Mouse (Mus musculus): ENCODE results near the gene Adra1b. TPM values are rescaled to one million over a fixed set of nuclear protein-coding genes. Genes with fewer than 3 reads are reported as not detected.

The Adra1b gene
- polyA plus RNA-seq, 1 experiment: not detected

DNA sequence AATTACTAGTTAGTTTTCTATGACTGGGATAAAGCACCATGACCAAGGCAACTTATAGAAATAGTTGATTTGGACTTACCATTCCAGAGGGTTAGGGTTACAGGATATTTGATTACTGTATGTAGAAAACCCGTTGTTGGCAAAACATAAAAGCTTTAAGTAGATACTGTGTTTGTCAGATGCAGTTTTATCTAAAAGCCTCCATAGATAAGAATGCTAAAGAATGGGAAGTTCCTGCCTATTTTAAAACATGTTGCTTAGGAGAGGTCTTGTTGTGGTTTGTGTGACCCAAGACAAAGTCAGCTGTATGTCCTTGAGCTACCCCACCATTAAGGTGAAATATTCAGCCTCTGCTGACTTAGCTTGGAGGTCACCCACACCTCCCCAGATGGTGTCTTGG lies 146.4 kb downstream of the Adra1b start:
- H3K27me3 ChIP-seq (ENCODE audit: control insufficient read depth, insufficient read depth, low read length, poor library complexity, severe bottlenecking): no peaks in the 10 kb centered on the region; the same call in 1 of the 2 replicates
- no peaks in the 10 kb centered on the region for H3K36me3 ChIP-seq (ENCODE audit: control insufficient read depth, insufficient read depth, low read length, poor library complexity, severe bottlenecking)
- H3K9ac ChIP-seq (ENCODE audit: low read depth, poor library complexity, severe bottlenecking): no peak overlapping the region
- TF ChIP-seq EP300 (IDR thresholded peaks at IDR 0.05; ENCODE audit: insufficient read depth, low read depth, low read length) (no peak), POLR2A (IDR thresholded peaks at IDR 0.05; ENCODE audit: insufficient read depth, low read length) (no peak), CTCF (IDR thresholded peaks at IDR 0.05; ENCODE audit: low read depth, low read length) (no peak)
- no peak overlapping the region for H3K27ac ChIP-seq (ENCODE audit: insufficient read depth, low read length)
- no peaks in the 10 kb centered on the region for H3K9me3 ChIP-seq (replicated peaks; ENCODE audit: control insufficient read depth, insufficient read depth, low read length, poor library complexity, severe bottlenecking)
- no peak overlapping the region for H3K4me3 ChIP-seq (ENCODE audit: low read depth, low read length)
- peaks cover 2% of the 10 kb centered on the region for H3K4me1 ChIP-seq (ENCODE audit: control insufficient read depth, insufficient read depth, low read length)

DNA sequence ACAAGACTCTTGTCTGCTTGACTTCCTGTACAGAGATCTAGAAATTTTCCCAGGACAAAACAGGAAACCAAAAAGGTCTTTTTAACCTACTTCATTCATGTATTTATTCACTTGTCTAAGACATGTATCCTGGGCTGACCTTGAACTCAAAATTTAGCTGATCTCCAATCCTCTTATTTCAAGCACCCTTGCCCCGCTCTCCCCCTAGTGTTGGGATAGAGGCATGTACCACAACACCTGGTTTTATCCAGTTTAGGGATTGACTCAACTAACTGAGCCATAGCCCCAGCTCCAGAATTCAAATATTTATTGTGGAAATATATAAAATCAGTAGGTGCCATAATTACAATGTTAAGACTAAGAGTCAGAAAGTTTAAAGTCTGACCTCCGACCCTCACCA lies 149.5 kb downstream of the Adra1b start:
- no peaks in the 10 kb centered on the region for H3K27me3 ChIP-seq (ENCODE audit: control insufficient read depth, insufficient read depth, low read length, poor library complexity, severe bottlenecking)
- TF ChIP-seq CTCF (IDR thresholded peaks at IDR 0.05; ENCODE audit: low read depth, low read length) (no peak), POLR2A (IDR thresholded peaks at IDR 0.05; ENCODE audit: insufficient read depth, low read length) (no peak), EP300 (IDR thresholded peaks at IDR 0.05; ENCODE audit: insufficient read depth, low read depth, low read length) (no peak)
- H3K36me3 ChIP-seq (ENCODE audit: control insufficient read depth, insufficient read depth, low read length, poor library complexity, severe bottlenecking): no peaks in the 10 kb centered on the region
- H3K9ac ChIP-seq (ENCODE audit: low read depth, poor library complexity, severe bottlenecking): no peak overlapping the region; the same call in 1 of the 2 replicates
- no peaks in the 10 kb centered on the region for H3K9me3 ChIP-seq (replicated peaks; ENCODE audit: control insufficient read depth, insufficient read depth, low read length, poor library complexity, severe bottlenecking)
- H3K4me3 ChIP-seq (ENCODE audit: low read depth, low read length): no peak overlapping the region
- H3K27ac ChIP-seq (ENCODE audit: insufficient read depth, low read length): no peak overlapping the region
- H3K4me1 ChIP-seq (ENCODE audit: control insufficient read depth, insufficient read depth, low read length): peaks cover 2% of the 10 kb centered on the region

DNA sequence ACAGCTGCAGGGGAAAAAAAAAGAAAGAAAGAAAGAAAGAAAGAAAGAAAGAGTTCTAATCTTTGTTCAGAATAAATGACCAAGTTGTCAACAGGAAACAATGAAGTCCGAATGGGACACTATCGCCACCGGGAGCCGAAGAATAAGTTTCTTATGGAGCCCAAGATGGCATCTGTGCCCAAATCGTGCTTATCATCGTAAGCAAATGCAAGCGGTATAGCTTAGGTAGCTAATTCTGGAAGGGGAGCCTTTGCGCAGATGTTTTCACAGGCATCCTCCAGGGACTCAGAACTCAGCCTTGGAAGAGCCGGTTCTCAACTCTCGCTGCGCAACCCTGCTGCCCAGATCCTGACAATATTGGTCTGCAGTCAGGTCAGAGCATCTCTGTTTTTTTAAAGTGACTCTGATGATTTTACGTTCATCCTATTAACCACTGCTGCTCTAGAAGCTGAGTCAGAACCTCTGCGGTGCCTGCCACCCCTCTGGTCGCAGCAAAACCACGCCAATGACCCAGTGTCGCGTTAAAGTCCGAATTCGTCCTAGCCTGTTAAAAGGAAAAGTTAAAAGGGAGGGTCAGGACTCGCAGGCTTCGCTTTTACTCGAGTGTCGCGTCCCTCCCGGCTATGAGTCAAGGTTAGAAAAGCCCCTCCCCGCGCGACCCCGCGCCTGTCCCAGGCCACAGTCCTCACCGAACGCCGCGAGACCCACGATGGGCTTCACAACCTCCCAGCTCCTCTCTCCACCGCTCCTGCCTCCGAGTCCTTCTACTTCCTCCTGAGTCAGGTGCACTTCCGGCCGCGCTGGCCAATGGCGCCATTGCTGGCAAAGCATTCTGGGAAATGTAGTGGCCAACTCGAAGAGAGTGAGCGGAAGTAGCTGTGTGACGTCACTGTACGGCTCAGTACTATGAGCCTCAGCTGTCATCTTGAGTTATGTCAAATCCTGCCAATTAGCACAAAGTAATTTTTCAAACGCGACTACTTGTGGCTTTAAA lies 153.5 kb downstream of the Adra1b start, which contains the start of gene Ttc1:
Gene Ttc1 (minus strand): TSS at position 776 of the 994 bp plus-strand sequence.
- H3K36me3 ChIP-seq (ENCODE audit: control insufficient read depth, insufficient read depth, low read length, poor library complexity, severe bottlenecking): peaks cover 17% of the 10 kb centered on the region
- H3K27me3 ChIP-seq (ENCODE audit: control insufficient read depth, insufficient read depth, low read length, poor library complexity, severe bottlenecking): no peaks in the 10 kb centered on the region
- H3K4me3 ChIP-seq (ENCODE audit: low read depth, low read length): peak within 1 kb of the TSS; percentile 97
- H3K9me3 ChIP-seq (replicated peaks; ENCODE audit: control insufficient read depth, insufficient read depth, low read length, poor library complexity, severe bottlenecking): no peaks in the 10 kb centered on the region
- no peaks in the 10 kb centered on the region for H3K4me1 ChIP-seq (ENCODE audit: control insufficient read depth, insufficient read depth, low read length)
- peak within 1 kb of the TSS; percentile 83 for H3K9ac ChIP-seq (ENCODE audit: low read depth, poor library complexity, severe bottlenecking)
- TF ChIP-seq EP300 (IDR thresholded peaks at IDR 0.05; ENCODE audit: insufficient read depth, low read depth, low read length): no peak
- TF ChIP-seq POLR2A (IDR thresholded peaks at IDR 0.05; ENCODE audit: insufficient read depth, low read length): peak; percentile 78
- no peak within 1 kb of the TSS for H3K27ac ChIP-seq (ENCODE audit: insufficient read depth, low read length)

DNA sequence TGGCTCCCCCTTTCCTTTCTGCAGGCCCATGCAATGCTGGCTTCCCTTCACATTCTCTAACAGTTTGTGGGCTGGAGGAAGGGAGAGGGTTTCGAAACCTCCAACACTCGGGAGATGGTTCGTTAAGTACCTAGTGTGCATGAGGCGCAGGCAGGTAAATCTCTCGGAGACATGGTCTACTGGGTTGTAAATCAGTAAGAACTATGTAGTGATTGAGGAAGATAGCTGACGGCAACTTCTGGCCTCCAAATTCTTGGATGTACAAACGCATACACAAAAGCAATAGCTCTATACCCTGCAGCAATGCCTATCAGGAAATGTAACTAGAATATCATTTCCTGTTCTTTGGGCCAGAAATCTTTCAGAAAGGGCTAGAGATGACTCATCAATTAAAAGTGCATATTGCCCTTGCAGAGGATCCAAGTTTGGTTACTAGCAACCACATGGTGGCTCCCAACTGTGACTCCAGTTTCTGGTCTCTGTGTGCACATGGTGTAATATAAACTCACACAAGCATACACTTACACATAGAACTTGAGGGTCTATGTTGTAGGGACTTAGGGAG lies 172.2 kb downstream of the Adra1b start:
- Histone ChIP-seq H3K27me3 (ENCODE audit: control insufficient read depth, insufficient read depth, low read length, poor library complexity, severe bottlenecking) (no peaks in the 10 kb centered on the region), H3K27ac (ENCODE audit: insufficient read depth, low read length) (no peak overlapping the region), H3K36me3 (ENCODE audit: control insufficient read depth, insufficient read depth, low read length, poor library complexity, severe bottlenecking) (peaks cover 34% of the 10 kb centered on the region), H3K9me3 (replicated peaks; ENCODE audit: control insufficient read depth, insufficient read depth, low read length, poor library complexity, severe bottlenecking) (no peaks in the 10 kb centered on the region), H3K4me3 (ENCODE audit: low read depth, low read length) (no peak overlapping the region), H3K4me1 (ENCODE audit: control insufficient read depth, insufficient read depth, low read length) (no peaks in the 10 kb centered on the region), H3K9ac (ENCODE audit: low read depth, poor library complexity, severe bottlenecking) (no peak overlapping the region)
- TF ChIP-seq POLR2A (IDR thresholded peaks at IDR 0.05; ENCODE audit: insufficient read depth, low read length): no peak
- no peak for TF ChIP-seq CTCF (IDR thresholded peaks at IDR 0.05; ENCODE audit: low read depth, low read length)
- TF ChIP-seq EP300 (IDR thresholded peaks at IDR 0.05; ENCODE audit: insufficient read depth, low read depth, low read length): no peak

DNA sequence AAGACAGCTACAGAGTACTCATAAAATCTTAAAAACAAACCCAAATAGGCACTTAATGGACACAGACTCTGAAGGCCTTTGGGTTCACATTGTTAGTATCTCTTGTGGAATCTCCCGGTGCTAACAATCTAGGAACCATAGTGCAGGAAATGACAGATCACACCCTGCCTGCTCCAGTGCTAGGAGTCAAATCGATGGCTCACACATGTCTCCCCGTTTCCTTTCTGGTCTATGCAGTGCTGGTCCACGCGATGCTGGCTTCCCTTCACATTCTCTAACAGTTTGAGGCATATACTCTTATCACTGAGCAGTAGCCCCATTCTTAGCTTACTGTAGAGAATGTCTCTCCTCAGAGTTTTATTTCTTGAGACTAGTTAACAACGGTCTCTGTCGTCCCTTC lies 173.2 kb downstream of the Adra1b start:
- Histone ChIP-seq H3K4me1 (ENCODE audit: control insufficient read depth, insufficient read depth, low read length) (no peaks in the 10 kb centered on the region), H3K9me3 (replicated peaks; ENCODE audit: control insufficient read depth, insufficient read depth, low read length, poor library complexity, severe bottlenecking) (no peaks in the 10 kb centered on the region), H3K9ac (ENCODE audit: low read depth, poor library complexity, severe bottlenecking) (no peak overlapping the region), H3K27me3 (ENCODE audit: control insufficient read depth, insufficient read depth, low read length, poor library complexity, severe bottlenecking) (no peaks in the 10 kb centered on the region), H3K4me3 (ENCODE audit: low read depth, low read length) (no peak overlapping the region), H3K27ac (ENCODE audit: insufficient read depth, low read length) (no peak overlapping the region), H3K36me3 (ENCODE audit: control insufficient read depth, insufficient read depth, low read length, poor library complexity, severe bottlenecking) (peaks cover 24% of the 10 kb centered on the region)
- TF ChIP-seq POLR2A (IDR thresholded peaks at IDR 0.05; ENCODE audit: insufficient read depth, low read length) (no peak), CTCF (IDR thresholded peaks at IDR 0.05; ENCODE audit: low read depth, low read length) (no peak), EP300 (IDR thresholded peaks at IDR 0.05; ENCODE audit: insufficient read depth, low read depth, low read length) (no peak)

Other genes starting within 250 kb of the Adra1b start
- 87.5 and 88.6 TPM in 2 replicates for gene Pwwp2a, start 219.2 kb downstream of the Adra1b start, polyA plus RNA-seq (2011; ENCODE audit: insufficient read depth, insufficient read length, low read depth, missing spikeins)
- 48.7 and 50.9 TPM in 2 replicates for gene Ttc1, start 153.2 kb downstream of the Adra1b start, polyA plus RNA-seq (2011; ENCODE audit: insufficient read depth, insufficient read length, low read depth, missing spikeins)